Mouse (Mus musculus) gastrocnemius, postnatal 25 days (tissue): ENCODE results near the gene Rab32. TPM values are rescaled to one million over a fixed set of nuclear protein-coding genes. Genes with fewer than 3 reads are reported as not detected.
"Not testable (repeated sequence)": the region's sequence is repeated elsewhere in the genome, so short reads cannot be mapped to it uniquely, and the experiment has no call there.

Experiments
- DNase-seq: peaks from one replicate; pipeline ENCODE4 v3.0.0; 2022
- long read RNA-seq, 2 experiments: library from polyadenylated mRNA; stranded (forward); transcript quantifications; one replicate each; pipeline ENCODE4 v2.0.0; 2021
- total RNA-seq, 2 experiments: library from RNA; stranded (reverse); gene quantifications; 1 replicate in 1 of 2; 2 replicates in 1 of 2; pipeline ENCODE4 v1.2.3; 2021

The Rab32 gene
- 1 to 10 TPM in 1 of 2 experiments, under 1 TPM in 1; 0.74 to 2.3 TPM for total RNA-seq
- long read RNA-seq, experiment 1, partial matches to known transcripts = 1 of 1 reads
- long read RNA-seq, experiment 1, other reads (novel, unspliced or antisense) = 0 of 1 reads
- long read RNA-seq, experiment 2, partial matches to known transcripts = 0 of 2 reads
- long read RNA-seq, experiment 2, other reads (novel, unspliced or antisense) = 0 of 2 reads

- DNase-seq = peak; percentile 83
Measured at GRCm38 (mm10) chr10:10557570-10558336, at the start of gene Rab32. Gene Rab32 (minus strand): TSS chr10:10558265.

GRCm38 (mm10) chr10:10600771-10601170, 42.7 kb upstream of the Rab32 start:
- DNase-seq = no peak

GRCm38 (mm10) chr10:10597495-10597894, 39.4 kb upstream of the Rab32 start:
- DNase-seq = not testable (repeated sequence)

- no peak for DNase-seq
Measured at GRCm38 (mm10) chr10:10580811-10581210, 22.7 kb upstream of the Rab32 start.

GRCm38 (mm10) chr10:10579821-10580220, 21.8 kb upstream of the Rab32 start:
- no peak for DNase-seq

- no peak for DNase-seq
Measured at GRCm38 (mm10) chr10:10558337-10558711, 259 bp upstream of the Rab32 start.

GRCm38 (mm10) chr10:10557085-10557484, 980 bp downstream of the Rab32 start:
- DNase-seq = peak; percentile 5

- DNase-seq = no peak
Measured at GRCm38 (mm10) chr10:10555676-10556075, 2.4 kb downstream of the Rab32 start.

- peak; percentile 5 for DNase-seq
Measured at GRCm38 (mm10) chr10:10555221-10555620, 2.8 kb downstream of the Rab32 start.

- DNase-seq = no peak
Measured at GRCm38 (mm10) chr10:10550134-10550533, 7.9 kb downstream of the Rab32 start.

- DNase-seq = no peak
Measured at GRCm38 (mm10) chr10:10546623-10547022, 11.4 kb downstream of the Rab32 start.

GRCm38 (mm10) chr10:10544955-10545354, 13.1 kb downstream of the Rab32 start:
- no peak for DNase-seq

Other genes with a start within 250 kb of the Rab32 start
- not detected for gene Adgb, start 85.9 kb downstream of the Rab32 start, total RNA-seq
- gene Gm10944, start 123.1 kb upstream of the Rab32 start, total RNA-seq = not detected